Mouse (Mus musculus) right cerebral cortex, postnatal 36 days (tissue): ENCODE results near the gene Xpnpep2.
A peak's percentile ranks its signal among the peaks of the same experiment; 100 is the strongest.

Experiments used
- DNase-seq, 2 experiments: peaks; one replicate each; pipeline ENCODE4 v3.0.0; 2022; ENCODE audit warnings: low spot score in 2 of 2, mixed read lengths in 1 of 2

Xpnpep2 gene

DNA sequence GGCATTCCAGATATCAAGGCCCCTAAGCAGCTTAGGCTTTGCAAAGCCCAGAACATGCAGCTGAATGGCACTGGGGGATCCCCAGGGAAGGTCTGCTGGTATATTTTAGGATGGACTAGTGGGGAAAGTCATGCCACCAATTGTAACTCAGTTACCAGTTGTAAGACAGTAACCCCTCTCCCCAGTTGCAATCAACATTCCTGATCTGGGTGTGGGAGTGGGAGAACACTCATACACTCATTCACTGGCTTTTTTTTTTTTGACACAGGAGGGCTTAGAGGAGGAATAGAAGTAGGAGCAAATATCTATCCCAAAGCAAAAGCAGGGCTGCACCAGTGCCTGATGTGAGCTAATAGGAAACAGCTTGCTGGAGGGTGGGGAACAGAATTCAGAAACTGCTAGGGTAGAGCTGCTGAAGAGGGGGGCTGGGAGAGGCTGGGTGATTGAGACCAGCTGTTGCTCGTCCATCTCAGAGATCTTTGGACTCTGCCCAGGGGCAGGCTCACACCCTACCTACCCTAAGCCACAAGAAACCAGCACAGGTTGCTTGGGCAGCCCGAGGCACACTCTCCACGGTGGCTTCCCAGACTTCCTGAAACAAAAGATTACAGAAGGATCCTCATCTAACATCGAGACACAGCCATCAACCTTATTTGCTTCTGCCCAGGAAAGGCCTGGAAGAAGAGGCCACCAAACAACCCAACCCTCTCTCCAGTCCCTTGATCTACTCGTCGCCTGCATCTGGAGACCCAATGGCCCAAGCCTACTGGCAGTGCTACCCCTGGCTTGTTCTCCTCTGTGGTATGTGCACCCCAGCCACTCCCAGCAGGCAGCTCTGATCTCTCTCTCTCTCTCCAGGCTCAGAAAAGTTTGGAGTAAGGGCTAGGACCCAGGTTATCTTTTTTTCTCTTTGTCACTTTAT is at the start of gene Xpnpep2:
Xpnpep2 (plus strand) TSS at position 332 of the 922 bp plus-strand sequence.
- DNase-seq: no peak

DNA sequence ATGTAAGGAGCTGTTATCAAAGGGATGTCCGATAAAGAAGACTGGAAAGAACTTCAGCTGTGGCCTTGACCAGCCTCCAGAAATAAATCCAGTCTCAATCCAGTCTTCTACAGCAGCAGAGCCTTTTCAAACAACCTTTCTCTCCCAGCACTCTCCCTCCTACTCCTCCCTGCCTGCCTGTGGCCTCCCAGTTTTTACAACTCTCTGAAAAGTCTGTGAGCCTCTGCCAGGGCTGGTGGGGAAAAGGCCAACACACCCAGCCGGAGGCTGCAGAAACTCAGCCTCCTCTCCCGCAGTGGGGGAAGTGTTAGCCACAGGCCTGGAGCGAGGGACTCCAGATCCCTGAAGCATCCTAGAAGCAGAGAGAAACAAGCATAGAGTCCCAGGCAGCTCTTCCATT is 46.0 kb upstream of the Xpnpep2 start:
- DNase-seq: no peak

DNA sequence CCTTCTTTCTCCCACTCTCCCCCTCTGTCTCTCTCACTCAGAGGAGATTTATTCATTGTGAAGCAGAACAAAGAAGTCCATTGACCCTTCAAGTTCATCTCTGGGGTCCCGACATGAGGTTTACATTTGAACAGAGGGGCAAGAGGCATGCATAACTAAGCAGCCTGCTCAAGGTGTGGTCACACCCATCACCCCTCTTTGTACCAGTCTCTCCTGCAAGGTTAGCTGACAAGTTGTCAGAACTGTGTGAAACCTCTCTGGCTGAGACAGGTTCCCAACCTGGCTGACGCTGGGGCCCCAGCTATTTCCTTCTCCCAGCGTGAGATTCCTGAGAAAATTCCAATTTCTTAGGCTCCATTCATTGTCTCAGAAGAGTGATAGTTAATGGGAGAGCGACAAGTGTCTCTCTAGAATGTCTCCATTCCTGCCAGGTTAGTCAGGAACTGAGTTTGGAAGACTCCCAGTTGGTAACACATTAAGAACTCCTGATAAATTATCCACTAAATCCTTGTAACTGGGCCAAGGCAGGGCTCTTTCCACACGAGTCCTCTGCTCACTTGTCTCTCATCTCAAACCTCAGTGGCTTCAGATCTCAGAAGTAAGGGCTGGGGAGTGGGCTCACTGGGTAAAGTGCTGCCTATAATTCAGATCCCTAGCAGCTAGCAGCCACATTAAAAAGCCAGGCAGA is 44.2 kb upstream of the Xpnpep2 start:
- no peak for DNase-seq

DNA sequence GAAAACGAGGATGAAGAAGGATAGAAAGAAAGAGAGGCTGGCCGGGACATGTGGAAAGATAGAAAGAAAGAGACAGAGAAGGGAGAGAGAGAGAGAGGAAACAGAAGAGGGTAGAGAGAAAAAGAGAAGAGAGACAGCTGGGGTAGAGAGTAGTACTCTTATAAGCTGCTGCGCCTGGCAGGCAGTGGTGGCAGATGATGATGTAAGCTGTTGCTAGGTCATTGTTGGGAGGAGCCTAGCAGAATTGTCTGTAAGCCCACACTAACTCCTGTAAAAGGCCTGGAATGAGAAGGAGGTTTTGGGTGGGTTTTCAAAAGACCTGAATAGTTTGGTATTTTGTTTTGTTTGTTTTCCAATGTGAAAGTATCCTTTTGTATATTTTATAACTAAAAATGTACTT is 41.6 kb upstream of the Xpnpep2 start:
- DNase-seq: no peak

DNA sequence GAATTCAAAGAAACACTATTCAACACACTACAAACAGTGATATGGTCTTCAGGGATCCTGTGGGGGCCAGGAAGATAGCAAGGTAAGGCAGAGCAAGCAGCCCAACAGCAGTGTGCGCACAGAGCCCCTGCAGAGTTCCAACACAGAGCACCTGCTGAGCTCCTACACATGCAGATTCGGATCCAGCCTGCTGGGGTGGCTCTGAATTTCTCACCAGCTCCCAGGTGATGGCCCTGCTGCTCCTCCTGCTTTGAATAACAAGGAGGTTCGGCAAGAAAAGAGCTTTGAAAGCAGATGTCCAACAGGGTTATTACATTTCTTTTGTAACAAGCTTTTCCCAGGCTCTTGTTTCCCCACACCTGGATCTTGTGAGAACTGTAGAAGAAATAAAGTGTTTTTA is 36.6 kb upstream of the Xpnpep2 start:
- DNase-seq: no peak

DNA sequence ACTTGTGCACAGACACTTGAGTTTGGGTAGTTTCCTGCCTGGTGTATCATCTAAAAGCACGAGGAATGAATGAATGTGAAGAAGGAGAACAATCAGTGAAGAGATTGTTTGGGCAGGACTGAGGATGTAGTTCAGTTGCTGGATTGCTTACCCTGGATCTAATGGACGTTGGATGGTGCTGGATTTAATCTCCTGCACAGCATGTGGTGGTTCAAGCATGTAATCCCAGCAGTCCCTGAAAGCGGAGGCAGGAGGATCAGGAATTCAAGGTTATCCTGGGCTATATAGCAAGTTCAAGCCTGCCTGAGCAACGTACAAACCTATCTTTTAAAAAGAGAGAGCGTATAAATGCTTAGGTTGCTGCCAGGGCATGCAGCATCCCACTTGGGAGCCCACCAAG is 36.1 kb upstream of the Xpnpep2 start:
- DNase-seq: no peak

DNA sequence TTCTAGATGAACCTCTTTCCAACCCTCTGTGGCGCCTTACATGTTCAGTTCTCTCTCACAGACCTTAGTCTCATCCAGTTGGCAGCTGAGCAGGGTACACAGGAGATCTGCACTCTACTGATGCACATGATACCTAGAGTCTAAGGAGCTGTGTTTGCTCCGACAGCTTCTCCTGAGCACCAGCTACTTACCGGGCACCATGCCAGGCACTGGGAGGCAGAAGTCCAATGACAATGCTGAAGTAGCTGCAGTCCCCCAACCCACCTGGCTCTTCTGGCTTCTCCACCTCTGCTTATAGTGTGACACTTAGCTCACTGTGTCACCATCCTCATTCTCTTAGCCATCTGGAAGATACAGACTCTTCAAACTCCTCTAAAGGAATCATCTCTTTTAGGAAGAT is 33.8 kb upstream of the Xpnpep2 start:
- peak in 1 of 2 experiments; percentile 2 for DNase-seq

DNA sequence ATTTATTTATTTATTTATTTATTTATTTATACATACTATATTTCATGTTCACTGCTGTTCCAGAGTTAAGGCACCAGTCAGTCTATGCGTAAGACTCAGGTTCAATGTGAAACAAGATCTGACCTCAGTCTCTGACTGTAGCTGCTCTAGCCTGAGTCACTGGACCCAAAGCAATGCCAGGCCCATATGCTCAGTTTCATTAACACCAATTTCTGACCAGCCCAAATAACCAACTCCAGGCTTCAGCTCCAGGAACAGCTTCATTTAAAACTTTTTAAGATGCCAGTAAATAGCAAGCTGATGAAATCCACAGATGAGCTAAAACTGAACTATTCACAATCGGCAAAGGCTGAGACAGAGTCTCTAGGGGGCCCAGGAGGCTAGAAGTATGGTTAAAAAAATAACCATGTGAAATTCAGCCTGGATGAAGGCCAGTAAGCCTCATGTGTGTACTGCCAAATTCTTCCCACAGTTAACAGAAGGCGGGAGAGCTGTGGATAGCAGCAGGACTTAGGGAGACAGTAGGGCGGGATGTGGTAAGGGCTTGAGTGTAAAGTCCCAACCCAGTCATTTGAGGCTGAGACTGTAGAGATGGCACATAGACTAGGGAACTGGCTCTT is 31.6 kb upstream of the Xpnpep2 start:
- DNase-seq: peak in 1 of 2 experiments; percentile 10

DNA sequence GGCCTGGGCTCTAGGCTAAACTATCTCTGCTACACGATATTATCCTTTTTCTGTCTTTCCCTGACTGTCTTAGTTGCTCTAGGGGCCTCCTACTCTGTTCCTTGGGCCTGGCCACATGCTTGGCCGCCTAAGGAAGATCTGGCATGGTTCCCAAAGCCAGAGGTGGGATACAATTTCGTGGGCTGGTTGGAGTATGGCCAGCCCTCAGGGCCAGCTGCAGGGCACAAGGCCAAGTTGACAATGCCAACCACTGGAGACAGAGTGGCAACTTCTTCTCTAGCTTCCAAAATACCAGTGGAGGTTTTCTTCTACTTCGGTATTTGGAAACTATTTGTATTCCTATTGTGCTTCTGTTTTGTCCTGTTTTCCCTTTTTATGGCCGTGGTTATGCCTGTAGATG is 26.2 kb upstream of the Xpnpep2 start:
- no peak for DNase-seq

DNA sequence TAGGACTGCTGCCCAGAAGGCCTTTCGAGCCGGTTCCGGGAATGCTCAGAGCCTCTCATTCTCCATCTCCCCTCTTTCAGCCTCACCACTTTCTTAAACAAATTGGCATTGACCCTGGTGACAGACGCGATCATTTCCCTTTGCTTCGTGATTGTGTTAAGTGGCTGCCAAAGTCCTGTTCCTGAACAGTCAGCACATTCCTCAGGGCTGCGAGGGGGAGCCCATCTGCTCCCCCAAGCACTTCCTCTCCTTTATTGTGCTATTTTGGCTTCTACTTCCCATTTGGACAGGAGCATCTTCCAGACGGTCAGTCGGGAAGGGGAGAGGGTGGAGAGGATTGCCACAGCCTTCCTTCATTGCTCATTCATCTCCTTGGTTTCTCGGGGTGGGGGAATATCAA is 16.4 kb upstream of the Xpnpep2 start:
- no peak for DNase-seq

DNA sequence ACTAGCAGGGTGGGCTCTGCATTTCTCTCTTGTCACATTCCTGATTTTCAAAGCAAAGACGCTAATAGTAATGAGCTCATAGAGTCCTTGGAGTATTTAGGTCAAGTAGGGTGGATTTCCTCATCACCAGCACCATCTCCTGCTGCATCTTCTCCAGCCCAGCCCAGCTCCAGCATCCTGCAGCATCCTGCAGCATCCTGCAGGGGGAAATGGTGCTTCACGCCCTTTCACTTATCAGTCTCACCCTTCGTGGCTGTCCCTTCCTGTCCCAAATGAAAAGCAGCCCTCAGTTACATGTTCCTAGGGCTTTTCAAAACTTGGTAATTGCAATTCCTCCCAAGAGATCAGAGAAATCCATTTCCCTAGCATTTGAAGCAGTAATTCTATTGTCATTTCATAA is 15.0 kb upstream of the Xpnpep2 start:
- no peak for DNase-seq

DNA sequence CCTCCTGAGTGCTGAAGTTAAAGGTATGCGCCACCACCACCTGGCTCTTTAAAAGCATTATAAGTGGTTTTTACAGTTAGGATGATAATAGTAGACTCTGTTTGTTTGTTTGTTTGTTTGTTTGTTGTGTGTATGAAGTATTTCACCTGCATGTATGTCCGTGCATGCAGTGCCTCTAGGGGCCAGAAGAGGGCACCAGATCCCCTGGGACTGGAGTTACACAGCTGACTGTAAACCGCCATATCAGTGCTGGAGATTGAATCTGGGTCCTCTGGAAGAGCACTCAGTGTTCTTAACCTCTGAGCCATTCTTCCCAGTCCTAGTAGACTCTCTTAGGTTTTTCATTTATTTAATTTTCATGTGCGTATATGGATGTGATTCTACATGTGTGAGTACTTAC is 13.9 kb upstream of the Xpnpep2 start:
- no peak for DNase-seq

DNA sequence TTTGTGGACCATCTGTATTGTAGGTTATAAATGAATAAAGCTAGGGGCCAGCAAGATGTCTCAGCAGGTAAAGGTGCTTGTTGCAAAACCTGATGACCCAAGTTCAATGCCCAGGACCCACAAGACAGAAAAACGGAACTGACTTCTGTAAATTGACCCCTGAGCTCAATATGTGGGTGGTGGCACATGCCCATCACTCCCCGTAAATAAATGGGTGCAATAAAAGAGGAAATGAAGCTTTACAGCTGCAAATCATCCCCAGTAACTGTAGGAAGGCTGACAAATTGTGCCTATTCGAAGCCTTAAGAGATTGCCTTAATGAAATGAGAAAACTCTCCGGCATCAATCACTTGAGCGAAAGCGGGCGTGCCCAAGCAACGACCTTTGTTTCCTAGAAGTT is 11.9 kb upstream of the Xpnpep2 start:
- no peak for DNase-seq

DNA sequence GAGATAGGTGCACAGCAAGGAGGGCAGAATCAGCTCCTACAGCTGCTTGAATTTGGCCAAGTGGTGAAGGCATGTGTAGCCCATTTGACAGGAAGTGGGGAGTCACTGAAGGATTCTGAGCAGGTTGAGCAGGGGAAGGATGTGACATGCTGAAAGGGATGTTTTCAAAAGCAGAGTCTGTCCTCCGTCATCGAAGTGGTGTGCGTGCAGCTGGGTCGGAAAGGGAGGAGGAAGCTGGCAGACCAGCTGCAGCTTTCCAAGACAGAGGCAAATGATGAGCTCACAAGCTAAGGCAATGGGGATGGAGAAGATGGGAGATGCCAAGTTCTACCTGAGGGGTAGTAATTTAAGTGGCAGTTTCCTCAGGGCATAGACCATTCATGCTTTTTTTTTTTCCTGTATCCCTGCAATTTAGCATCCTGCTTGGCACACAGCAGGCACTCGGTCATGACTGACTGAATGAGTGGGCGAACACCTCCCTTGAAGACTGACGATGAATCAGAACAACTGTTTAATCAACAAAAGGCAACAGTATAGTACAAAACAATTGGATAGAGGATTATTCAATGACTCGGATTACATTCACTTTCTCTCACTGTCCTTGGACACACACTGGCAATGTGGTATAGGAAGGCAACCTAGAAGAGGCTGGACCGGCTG is 9.9 kb upstream of the Xpnpep2 start:
- peak in 1 of 2 experiments; percentile 3 for DNase-seq

DNA sequence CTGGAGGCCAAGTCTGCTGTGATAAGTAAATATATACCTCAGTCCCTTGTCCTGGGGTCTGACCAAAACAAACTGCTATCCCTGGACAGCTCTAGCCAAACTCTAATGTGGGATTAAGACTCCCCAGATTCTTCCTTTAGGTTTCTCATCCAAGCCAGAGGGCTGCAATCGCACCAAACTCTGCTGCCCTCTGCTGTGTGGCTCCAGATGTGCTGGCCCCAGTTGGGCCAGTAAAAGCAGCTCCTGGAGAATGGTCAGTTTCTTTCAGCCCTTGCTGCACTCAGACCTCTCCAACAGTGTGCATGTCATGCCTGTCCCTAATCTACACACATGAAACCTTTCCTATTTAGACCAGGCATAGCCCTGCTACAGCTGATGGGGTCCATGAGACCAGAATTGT is 8.7 kb upstream of the Xpnpep2 start:
- DNase-seq: no peak

DNA sequence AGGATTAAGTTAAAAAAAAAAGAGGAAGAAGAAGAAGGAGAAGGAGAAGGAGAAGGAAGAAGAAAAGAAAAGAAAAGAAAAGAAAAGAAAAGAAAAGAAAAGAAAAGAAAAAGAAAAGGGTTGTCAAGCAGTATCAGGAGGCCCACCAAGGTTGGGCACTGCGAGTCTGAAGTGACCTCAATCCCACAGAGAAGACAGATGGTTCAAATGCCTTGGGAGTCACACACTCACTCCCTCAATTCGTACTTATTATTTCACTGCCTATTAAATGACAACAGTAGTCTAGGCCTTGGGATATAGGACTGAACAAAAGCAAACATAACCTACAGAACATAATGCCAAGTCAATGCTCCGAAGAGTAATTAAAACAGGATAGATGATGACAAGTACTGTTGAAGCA is 5.3 kb upstream of the Xpnpep2 start:
- DNase-seq: no peak

DNA sequence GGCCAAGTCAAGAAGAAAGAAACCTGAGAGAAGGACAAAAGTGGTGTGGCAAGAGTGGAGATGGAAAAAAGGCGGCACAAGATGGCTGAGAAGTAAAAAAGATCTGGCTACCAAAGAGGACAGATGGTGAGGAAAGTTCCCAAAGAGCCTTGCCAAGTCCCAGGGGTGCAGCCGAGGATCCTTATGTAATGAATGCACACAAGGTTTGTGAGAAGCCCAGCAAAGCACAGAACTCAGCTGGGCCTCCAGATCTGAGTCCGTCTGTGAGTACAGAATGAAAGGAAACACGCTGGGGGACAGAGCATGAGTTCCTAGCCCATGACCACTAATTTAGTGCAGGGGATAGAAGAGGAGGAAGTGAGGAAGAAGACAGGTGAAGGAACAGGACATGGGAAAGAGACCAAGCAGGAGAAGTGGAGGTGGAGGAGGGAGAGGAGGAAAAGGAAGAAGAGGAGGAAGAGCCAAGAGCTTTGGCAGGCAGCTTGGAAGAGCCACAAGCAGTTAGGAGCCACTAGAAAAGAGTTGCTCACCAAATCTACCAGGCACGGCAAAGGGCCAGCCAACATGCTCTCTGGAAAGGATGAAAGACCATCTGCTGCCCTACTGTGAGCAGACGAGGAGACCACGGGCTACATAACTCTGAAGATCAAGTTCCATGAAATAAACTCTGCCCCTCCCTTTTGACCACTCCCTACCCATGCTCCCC is 3.6 kb upstream of the Xpnpep2 start:
- peak; percentile 15 to 22 for DNase-seq

DNA sequence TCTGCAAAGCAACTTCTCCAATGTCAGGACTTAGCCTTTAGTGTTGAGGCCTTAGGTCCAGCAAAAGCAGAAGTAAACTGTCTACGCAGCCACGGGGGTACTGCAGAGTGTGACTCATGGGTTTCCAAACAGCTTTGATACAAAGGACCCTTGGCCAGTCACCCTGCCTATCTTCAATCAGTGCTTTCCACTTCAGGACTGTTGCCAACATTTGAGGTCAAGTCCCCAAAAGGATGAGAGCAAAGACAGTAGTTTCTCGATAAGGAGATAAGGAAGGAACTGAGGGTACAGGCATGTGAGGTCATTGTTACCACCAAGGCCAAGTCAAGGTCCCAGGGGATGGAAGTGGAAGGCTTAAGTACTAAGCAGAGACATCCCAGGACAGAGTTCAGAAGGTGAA is 2.3 kb upstream of the Xpnpep2 start:
- DNase-seq: no peak

DNA sequence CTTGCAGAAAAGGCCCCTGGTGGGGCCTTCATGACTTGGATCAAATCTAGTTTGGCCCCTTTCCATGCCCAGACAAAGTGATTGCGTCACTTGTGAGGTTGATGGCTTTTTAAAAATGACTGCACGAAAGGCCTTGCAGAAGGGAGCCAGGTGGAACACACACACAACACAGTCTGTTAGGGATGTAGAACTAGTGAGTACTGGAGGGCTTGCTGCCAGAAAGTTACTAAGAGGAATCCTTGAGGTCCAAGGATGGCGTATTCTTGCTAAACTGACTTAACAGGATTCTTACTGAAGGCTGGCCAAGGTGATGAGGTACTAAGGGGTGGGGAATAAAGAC is 761 bp downstream of the Xpnpep2 start:
- no peak for DNase-seq

DNA sequence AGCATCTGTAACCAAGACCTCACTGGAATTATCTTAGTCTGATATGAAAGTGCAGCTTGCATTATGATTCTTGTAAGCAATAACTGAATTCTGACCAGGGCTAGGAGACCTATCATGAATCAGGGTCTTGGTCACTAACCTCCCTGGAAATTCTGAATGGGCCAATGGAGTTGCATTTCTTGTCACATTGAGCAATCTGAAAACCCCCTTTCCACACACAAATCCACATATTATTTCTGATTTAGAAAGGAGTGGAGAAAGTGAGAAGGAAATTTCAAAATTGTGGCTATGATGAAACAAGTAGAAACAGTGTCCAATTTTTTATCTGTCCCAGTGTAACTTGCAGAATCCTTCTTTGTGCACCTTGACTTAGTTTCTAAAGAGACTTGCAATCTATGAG is 10.8 kb downstream of the Xpnpep2 start:
- DNase-seq: no peak
